Mouse (Mus musculus) heart, adult 11 months (tissue): ENCODE data around the gene Zdhhc14.

ENCODE experiments used
- DNase-seq: peaks from one replicate; pipeline ENCODE4 v3.0.0; 2022

Gene Zdhhc14

DNA sequence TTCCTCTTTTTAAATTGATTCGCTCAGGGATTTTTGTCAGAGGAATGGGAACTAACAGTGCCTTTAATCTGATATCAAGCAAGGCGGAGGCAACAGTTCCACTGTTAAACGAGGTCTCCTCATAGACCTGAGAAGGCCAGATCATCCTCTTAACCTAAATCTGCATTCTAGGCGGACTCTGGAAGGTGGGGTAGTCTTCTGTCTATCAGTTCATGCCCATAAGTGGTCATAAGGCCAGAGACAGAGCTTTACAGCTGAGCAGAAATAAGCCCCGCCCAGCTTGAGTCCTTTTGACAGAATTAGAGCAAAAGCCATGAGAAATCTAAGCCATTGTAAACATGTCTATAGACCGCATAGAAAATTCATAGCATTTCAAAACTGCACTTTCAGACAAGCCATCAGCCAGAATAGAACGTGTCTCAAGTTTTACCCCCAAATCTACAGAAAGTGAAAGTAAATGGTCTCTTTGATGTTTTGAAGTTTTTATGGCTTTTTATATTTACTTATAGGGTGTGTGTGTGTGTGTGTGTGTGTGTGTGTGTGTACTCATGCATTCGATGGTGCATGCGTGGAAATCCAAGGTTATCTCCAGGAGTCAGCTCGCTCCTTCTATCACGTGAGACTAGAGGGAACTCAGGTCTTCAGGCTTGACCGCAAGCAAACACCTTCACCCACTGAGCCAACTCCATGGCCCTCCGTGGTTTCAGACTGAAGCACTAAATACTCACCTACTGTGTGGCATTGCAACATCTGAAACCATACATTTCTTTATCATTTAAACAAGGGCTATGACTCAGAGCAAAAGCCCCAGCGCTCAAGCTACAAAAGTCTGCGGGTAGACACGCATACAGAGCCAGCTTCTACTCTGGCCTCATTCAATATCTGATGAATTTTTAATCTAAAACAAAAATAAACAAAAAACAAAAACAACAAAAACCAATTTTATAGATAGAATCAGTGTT, 255.5 kb downstream of the Zdhhc14 start:
- DNase-seq, result peak; percentile 81

DNA sequence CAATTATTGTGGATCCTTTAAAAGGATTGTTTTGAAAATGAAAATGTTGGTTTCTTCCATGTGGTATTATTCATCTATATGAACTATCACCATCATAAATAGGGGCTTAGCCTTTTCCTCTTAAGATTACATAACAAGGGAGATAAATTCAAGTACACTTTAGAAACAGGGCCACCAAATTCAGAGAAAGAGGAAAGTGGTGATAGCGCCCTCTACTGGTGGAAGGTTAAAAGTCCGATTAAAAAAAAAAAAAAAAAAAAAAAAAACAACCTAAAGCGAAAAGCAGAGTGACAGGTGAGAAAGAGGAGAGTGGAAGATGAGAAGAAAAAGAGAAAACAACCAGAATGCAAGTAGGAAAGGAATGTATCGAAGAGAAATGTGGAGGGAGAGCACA, 256.1 kb downstream of the Zdhhc14 start:
- DNase-seq, result no peak

DNA sequence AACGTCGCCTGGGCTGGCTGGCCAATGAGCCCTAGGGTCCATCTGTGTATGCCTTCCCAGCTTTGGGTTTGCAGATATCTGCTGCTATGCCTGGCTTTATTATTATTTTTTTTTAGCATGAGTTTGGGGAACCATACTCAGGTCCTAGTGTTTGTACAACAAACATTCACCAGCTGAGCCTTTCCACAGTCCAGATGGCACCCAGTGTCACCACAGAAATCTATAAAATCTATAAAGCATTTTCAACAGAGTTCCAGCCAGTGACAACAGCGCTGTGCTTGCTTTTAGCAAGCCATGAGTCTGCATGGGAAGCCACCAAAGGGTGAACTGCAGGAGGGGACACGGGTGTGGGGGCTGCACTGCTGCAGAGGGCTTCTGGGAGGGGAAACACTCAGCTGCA, 257.9 kb downstream of the Zdhhc14 start:
- DNase-seq, result no peak

DNA sequence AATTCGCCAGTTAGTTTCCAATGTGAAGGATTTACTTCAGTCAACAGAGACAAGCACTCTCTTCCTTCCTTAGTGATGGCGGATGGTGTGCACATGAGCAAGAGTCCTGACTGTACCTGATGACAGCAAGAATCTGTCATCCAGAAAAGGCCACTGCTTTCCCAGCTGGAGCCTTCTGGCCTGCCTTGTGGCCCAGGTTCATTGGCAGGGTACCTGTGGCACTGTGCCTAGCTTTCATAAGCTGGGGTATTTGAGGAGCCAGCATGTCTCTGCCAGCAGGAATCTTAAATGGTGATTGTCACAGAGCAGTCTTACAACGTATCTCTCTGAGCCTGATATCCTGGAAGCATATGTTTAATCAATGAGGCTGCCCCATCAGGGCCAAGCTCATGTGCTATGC, 258.7 kb downstream of the Zdhhc14 start:
- no peak for DNase-seq

DNA sequence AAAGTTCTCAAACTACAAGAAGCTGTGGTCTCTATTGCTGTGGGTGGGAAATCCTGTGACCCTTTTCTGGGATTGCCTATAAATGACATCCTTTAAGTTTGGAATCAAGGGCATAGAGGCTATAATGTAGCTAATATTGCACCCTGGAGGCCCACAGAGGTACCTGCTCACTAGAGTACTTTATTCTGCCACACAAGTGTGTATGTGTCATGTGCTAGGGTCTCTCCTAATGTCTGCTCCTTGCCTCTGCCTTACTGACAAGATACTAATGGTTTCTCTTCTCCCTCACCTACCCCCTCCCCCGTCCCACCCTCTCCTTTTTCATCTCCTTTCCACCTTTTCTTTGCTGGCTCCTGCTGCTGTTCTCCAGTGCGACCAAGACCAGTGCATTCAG, 260.0 kb downstream of the Zdhhc14 start:
- no peak for DNase-seq

DNA sequence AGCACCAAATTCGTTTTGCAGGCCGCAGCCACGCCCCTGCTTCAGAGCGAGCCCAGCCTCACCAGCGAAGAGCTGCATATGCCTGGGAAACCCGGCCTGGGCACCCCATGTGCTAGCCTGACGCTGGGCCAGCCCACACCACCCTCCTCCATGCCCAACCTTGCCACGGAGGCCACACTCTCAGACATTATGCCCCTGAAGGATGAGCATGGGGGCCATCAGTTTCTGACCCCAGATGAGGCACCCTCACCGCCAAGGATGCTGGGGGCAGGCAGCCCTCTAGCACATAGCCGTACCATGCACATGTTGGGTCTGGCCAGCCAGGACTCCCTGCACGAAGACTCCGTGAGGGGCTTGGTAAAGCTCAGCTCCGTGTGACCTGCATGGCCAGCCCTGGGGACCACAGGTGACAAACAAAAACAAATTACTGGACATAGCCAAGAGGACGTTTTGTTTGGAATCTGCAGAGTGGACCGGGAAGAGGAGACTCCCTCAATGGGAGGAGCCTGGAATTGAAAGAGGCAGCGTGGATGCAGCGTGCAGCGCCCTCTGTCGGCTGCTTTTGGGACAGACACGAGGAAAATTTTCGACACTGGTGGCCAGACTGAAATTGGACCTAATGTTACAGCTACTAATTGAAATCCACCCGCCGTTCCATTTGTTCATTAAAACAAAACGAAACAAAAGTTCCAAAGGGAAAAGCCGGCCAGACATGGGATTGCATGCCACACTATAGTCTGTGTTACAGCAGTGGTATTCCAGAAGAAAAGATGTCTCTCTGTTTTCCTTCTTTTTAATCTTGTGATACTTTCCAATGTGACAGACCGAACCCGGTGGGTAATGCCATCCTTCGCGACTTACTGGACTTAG, 260.6 kb downstream of the Zdhhc14 start:
- DNase-seq, result peak; percentile 96

DNA sequence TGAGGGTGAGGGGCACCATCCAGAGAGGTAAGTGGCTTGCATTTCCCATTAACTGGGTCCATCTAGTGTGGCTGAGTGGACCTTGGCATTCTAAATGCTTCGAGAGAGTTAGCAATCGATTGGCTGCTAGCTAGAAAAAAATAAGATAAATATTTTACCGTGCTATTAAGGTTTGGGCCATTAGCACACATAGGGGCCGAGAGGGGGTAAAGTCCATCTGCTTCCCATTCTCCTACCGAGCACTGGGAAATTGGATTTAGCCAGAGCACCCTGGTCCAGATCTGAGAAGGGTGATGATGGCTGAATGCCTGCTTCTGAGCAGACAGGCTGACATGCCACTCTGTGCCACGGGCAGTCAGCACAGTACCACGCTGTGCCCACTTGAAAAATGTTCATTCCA, 263.1 kb downstream of the Zdhhc14 start:
- DNase-seq, result no peak

DNA sequence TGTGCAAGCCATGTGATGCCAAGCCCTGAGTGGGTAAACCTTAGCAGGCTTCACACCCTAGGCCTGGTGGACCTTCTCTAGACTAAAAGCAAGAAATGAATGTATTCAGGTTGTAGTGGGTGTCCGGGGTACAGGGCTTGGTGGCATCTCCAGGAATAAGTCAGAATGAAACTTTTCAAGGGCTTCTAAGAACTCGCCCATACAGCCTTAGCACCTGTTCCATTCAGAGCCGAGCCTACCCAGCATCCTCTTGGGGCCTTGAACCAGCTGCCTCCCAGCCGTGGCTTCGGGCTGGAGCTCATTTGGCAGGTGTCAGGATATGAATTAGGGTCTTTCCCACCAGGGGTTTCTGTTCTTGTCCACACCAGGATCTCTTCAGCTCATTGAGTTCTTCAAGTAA, 263.7 kb downstream of the Zdhhc14 start:
- DNase-seq, result no peak

DNA sequence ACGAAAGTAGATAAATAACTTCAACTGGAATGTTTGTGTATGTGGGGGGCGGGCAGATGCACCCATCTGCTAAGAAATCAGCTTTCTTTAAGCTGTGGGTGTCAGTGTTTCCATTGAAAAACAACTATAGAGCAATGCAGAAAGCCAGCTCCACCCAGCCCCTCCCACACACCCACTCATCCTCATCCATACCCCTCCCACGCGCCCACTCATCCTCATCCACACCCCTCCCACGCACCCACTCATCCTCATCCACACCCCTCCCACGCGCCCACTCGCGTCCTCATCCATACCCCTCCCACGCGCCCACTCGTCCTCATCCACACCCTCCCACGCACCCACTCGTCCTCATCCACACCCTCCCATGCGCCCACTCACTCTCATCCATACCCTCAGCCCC, 264.5 kb downstream of the Zdhhc14 start:
- DNase-seq, result no peak

DNA sequence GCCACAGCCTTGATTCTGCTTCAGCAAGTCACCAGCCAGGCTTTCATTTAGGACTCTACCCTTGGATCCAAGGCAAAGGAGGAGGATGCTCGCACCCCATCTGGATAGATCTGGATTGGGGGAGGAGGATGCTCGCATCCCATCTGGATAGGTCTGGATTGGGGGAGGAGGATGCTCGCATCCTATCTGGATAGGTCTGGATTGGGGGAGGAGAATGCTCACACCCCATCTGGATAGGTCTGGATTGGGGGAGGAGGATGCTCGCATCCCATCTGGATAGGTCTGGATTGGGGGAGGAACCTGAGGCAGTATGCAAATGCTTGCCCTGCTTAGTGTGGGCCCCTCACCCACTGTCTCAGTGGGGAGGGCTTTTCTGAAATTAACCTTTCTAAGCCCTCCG, 271.4 kb downstream of the Zdhhc14 start:
- no peak for DNase-seq

DNA sequence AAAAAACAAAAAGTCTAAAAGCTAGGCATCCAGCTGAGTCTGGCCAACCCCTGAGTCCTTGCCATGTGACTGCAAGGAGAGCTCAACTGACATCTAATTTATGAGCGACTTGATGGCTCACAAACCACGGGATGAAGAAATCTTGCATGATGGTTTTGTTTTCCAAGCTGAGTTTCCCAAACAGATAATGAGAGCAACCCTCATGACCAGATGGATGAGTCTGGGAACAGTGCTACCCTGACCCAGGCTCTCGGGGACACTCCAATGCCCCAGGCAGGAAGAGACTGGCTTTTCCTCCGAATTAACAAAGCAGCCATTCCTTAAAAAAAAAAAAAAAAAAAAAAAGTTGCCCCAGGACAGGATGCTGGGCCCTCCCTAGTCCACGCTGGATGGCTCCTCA, 271.9 kb downstream of the Zdhhc14 start:
- DNase-seq, result no peak

DNA sequence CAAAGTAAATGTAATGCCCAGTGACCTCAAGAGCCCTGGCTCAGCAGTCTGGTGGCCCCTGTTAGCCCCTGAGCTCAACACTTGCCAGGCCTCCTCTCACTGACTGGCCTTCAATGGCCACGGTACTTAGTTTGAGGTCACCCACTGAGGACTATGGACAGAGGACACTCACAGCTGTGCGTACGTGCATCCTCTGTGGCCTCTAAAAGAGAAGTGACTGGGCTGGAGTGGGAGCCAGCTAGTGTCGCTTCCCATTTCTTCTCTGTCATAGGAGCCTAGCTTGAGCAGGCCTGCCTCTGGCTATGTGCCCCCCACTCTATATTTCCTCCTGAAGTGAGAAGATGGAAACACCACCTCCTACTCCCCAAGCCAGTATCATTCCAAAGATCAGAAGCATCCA, 273.4 kb downstream of the Zdhhc14 start:
- peak; percentile 89 for DNase-seq

DNA sequence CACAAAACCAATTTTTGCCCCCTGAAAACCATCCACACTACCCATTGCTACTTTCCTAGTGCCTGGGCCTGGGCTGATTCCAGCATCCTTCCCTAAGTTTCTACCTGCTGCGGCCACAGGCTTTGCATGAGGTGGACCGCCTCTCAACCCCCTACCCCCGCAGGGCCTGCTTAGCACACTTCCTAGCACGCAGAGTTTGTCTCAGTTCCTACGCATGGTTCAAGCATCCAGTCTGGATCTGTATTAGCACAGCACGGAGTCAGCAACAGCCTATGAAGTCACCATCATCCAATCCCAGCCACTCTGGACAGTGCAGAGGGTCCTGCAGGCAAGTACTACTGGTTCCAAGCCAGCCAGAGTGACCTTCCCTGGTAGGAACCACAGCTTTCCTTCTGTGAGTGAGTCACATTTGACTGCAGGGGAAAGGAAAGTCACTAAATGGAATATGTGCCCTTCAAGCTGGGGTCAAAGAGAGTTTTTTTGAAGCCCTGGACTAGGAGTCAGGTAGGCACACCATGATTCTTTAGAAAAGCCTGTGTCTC, 275.9 kb downstream of the Zdhhc14 start:
- peak; percentile 78 for DNase-seq

DNA sequence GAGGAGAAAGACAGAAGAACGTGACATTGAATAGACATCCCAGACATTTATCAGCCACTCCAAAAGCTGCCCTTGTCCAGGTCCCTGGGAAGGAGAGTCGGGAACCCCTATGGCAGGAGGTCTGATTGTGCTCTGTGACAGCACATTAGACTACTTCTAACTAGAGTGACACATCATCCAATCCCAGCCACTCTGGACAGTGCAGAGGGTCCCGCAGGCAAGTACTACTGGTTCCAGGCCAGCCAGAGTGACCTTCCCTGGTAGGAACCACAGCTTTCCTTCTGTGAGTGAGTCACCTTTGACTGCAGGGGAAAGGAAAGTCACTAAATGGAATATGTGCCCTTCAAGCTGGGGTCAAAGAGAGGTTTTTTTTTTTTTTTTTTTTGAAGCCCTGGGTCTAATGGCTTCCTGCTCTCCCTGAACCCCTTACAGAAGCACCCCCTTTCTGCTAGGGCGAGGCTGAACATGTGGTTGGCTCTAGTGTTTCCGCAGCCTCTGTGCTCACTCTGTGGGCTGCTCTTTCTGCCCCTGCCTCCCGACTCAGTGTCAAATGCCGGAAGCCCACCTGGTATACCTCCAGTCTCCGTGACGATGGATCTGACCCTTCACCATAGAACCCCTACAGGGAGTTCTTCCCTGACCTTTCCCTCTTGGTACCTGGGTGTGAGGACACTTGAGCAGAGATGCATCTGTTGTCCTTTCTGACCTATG, 276.6 kb downstream of the Zdhhc14 start:
- no peak for DNase-seq

DNA sequence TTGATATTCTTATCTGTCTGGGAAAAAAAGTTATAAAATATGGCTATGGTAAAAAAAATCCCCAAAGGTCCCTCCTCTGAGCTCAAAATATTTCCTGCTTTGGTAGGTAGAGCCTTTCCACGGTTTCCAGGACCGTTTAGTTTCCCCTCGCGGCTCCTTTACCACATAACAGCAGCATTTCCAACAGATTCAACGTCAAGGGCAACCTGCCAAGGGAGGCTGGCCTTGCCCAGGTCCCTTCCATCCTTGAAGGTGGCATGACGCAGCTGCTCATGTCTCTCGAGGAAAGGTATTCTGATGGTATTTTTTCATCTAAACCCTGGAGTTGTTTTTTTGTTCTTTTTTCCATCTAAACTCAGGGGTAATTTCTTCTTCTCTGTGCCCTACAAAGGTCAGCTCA, 277.4 kb downstream of the Zdhhc14 start:
- peak; percentile 88 for DNase-seq

DNA sequence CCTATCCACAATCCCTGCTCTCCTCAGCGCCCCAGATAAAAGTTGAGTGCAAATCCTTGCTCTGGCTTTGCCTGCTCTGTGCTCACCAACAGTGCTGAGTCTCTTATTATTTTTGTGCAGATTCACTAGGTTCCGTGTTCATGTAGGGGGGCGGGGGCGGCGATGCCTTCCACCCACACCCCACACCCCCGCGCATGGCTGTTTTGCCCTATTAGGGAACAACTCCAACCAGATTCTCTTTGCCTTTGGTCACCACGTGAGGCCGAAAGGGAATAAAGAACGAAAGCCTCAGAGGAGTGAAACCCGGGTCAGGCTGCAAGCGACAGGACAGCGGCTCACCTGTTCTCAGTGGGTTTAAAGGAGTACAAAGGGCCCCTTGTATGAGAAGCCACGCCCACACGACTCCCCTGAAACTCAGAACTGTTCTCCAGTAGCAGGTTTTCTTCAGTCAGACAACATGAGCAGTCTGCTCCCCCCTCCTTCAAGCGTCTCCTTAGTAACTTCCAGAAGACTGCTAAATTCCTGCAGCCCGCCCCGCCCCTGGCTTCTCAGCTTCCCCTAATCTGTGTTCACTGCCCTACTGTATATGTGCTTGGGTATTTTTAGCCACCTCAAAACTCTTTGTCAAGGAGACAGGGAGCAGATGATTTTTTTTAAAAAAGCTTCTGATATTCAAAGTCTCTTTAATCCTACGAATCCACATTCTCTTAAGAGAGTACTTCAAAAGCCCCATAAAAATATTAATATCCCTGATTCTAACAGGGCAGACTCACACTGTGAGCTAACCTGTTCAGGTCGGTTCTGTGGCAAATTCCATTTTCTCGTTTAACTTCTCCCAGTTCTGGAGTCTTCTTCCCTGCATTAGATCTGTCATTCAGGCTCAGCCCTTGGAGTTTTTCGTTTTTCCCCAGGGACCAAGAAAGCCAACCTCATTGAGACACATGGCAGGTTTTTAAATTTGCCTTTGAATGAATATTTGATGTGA, 278.2 kb downstream of the Zdhhc14 start:
- DNase-seq, result peak; percentile 97

DNA sequence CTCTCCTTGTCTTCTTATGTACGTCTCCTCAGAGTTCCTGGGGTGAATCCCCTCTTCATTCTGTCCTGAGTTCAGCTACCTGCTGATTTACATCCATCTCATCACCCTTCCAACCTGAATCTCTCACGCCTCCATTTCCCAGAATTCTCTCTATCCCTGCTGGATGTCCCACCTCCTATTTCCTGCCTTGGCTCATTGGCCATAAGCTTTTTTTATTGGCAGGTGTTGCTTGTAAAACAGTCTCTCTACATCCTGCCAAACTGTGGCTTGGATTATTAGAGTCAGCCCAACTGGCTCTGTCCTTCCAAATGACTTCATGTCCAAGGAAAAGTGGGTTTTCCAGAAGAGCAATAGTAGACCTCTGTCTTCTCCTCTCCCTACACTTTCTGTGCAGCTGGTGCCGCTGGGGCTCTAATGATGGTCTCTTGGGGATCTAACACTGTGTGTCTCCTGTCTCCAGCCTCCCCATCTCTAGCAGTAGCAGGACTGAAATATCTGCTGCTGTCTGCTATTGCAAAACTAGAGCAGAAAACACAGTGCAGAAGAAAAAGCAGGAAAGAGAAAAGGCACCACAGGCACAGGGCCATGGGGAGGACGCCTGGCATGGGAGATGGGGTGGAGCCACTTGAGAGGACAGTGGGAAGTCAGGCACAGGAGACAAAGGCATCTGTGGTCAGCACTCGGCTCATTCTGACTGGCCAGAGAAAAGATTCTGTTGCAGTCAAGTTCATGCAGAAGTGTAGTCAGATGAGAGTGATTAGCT, 288.0 kb downstream of the Zdhhc14 start:
- peak; percentile 95 for DNase-seq

DNA sequence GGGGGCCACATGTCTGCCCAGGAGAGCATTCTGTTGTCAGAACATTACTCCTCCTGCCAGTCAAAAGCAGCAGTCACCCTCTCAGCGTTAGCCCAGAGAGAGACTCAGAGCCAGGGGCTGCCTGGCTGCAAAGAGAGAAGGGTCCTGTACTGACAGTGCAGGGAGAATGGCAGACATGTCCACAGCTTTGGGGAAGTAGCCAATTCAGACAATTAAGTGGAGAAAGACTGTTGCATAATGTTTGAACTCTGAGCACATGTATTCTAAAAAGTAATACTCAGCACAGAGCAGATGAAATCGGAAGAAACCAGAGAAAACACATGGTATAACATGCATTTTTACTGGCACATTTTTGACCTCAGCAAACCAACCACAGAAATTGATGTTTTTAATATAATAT, 292.9 kb downstream of the Zdhhc14 start:
- no peak for DNase-seq

DNA sequence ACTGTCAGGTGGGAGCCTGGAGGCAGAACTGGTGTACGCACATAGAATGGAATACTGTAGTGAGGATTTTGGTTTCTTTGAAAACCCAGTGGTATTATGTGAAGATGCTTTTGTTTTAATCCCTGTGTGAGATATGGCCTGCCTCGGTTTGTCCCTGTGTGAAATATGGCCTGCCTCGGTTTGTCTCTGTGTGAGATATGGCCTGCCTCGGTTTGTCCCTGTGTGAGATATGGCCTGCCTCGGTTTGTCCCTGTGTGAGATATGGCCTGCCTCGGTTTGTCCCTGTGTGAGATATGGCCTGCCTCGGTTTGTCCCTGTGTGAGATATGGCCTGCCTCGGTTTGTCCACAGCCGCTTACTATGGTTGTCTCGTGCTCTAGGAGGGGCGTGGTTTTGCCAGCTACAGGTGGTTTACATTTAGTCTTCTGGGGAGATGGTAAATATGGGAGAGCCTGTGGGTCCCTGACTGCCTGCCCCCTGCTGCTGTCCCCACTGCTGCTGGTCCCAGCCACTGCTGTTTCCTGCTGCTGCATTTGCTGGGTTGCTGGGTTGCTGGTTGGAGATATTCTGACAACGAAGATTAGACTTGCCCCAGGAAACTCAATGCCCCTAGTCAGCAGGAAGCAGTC, 299.9 kb downstream of the Zdhhc14 start:
- DNase-seq, result no peak

DNA sequence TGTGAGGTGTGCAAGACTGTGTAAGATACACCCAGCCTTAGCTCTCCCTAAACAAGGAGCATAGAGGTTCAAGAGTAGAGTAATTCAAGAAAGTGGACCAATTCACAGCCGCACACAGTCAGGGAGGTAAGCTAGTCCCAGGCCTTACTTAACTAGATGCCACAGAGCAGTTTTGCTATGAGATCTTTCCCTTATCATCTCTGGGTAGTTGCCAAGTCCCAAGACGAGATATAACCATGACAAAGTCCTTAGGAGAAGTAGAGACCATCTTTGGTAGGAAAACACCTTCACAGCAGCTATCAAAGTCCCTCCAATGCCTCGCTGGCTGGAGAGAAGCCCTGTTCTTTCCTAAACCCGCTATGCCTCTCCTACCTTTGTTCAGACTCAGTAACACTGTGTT, 301.2 kb downstream of the Zdhhc14 start:
- no peak for DNase-seq
